Mouse (Mus musculus) cortical plate, adult 2 months (tissue): ENCODE data around the gene Frmpd1.

ENCODE experiments used
- CTCF ChIP-seq: fragments of 200-500 bp; IDR thresholded peaks from 2 replicates; pipeline ENCODE4 v1.5.1; 2011; ENCODE audit warnings: mild to moderate bottlenecking, control low read depth, low read length; ENCODE audit not compliant: insufficient read depth; ENCODE audit errors: extremely low read depth
- POLR2A ChIP-seq: fragments of 200-500 bp; IDR thresholded peaks from 2 replicates; pipeline ENCODE4 v1.6.1; 2011; ENCODE audit warnings: mild to moderate bottlenecking, low read length, control low read depth; ENCODE audit not compliant: insufficient read depth; ENCODE audit errors: extremely low read depth

DNA sequence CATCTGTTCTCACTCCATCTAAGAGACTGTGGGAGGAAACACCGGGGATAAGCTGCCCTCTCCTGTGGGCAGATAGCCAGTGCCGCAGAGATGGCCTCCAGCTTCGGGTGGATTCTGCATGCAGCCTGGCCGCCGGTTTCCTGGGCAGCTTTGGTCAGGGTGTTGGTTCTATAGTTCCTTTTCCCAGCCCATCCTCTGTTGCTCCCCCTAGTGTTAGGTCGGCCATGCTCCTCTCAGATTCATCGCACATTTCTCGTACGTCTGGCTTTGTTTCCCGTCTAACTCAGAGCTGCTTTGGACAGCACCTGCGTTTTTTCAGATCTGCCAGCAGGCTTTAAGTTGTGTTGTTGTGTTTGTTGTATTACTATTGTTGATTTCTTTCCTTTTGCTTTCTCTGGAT is 123.4 kb downstream of the Frmpd1 start:
- TF ChIP-seq CTCF (peak; percentile 68), POLR2A (no peak)
